Mouse (Mus musculus) cerebellum, adult 2 months (tissue): ENCODE measurements at regions not wholly inside any gene's neighbourhood (a gene's known extent, or its start where the extent isn't known, plus 50 kb on each side); places are given as distances from the start of the nearest gene placed in this dataset.

Source experiments
- DNase-seq, 2 experiments: peaks; one replicate each; pipeline ENCODE4 v3.0.0; 2021
- H3K27ac ChIP-seq: fragments of 200-500 bp; 2 replicates; pipeline ENCODE4 v1.5.1; 2012; ENCODE audit warnings: low read length, control low read depth, inconsistent platforms; ENCODE audit not compliant: insufficient read depth
- H3K27me3 ChIP-seq: fragments of 200-500 bp; 2 replicates; pipeline ENCODE4 v1.6.1; 2012; ENCODE audit warnings: inconsistent platforms, mild to moderate bottlenecking, low read length, moderate library complexity; ENCODE audit not compliant: control insufficient read depth, insufficient read depth
- H3K4me1 ChIP-seq: fragments of 200-500 bp; 2 replicates; pipeline ENCODE4 v1.6.1; 2011; ENCODE audit warnings: low read length; ENCODE audit not compliant: control insufficient read depth, insufficient read depth
- H3K4me3 ChIP-seq: fragments of 200-500 bp; replicated peaks from 2 replicates; pipeline ENCODE3; 2011; ENCODE audit warnings: mild to moderate bottlenecking, low read depth, low read length, control low read depth; ENCODE audit not compliant: insufficient read depth
- CTCF ChIP-seq: fragments of 200-500 bp; IDR thresholded peaks from 2 replicates; pipeline ENCODE4 v1.5.1; 2011; ENCODE audit warnings: low read depth, mild to moderate bottlenecking, control low read depth, low read length, moderate library complexity, borderline replicate concordance; ENCODE audit not compliant: insufficient read depth
- POLR2A ChIP-seq: fragments of 200-500 bp; IDR thresholded peaks from 2 replicates; pipeline ENCODE4 v1.6.1; 2011; ENCODE audit warnings: low read length, control low read depth, borderline replicate concordance; ENCODE audit not compliant: insufficient read depth
- WGBS: fragments of 180-500 bp; shearing (Covaris S2); methylation state at CpG from one replicate; pipeline ENCODE4 v1.1.7; 2018; 5-methylcytosine and 5-hydroxymethylcytosine counted together

GRCm38 (mm10) chr5:146652874-146653273 is 67.8 kb upstream of the Gpr12 start:
- Histone ChIP-seq H3K27ac (no peak overlapping the region), H3K27me3 (no peaks in the 10 kb centered on the region), H3K4me1 (peaks cover 4% of the 10 kb centered on the region), H3K4me3 (no peak overlapping the region)
- WGBS: 32% methylated on average over 5 of the region's 5 CpGs
- no peak for DNase-seq
- TF ChIP-seq CTCF (no peak), POLR2A (no peak)

GRCm38 (mm10) chr5:146648519-146649060 is 63.6 kb upstream of the Gpr12 start:
- WGBS: 73% methylated on average over 4 of the region's 4 CpGs
- Histone ChIP-seq H3K27me3 (no peaks in the 10 kb centered on the region), H3K4me3 (no peak overlapping the region), H3K4me1 (peaks cover 4% of the 10 kb centered on the region), H3K27ac (no peak overlapping the region)
- DNase-seq: no peak
- TF ChIP-seq CTCF (no peak), POLR2A (no peak)

- no peak for DNase-seq
- Histone ChIP-seq H3K4me3 (no peak overlapping the region), H3K27me3 (no peaks in the 10 kb centered on the region), H3K27ac (no peak overlapping the region), H3K4me1 (no peaks in the 10 kb centered on the region)
- 39% methylated on average over 11 of the region's 11 CpGs for WGBS
- no peak for TF ChIP-seq POLR2A
- no peak for TF ChIP-seq CTCF
These were observed 62.8 kb upstream of the Gpr12 start for GRCm38 (mm10) chr5:146647628-146648380.

GRCm38 (mm10) chr5:146644499-146644898 is 59.5 kb upstream of the Gpr12 start:
- no peak overlapping the region for H3K27ac ChIP-seq
- no peaks in the 10 kb centered on the region for H3K27me3 ChIP-seq
- no peaks in the 10 kb centered on the region for H3K4me1 ChIP-seq
- TF ChIP-seq CTCF (no peak), POLR2A (no peak)
- WGBS: 32% methylated on average over 4 of the region's 4 CpGs
- no peak overlapping the region for H3K4me3 ChIP-seq
- DNase-seq: no peak

- Histone ChIP-seq H3K27ac (no peak overlapping the region), H3K4me3 (no peak overlapping the region), H3K4me1 (no peaks in the 10 kb centered on the region), H3K27me3 (no peaks in the 10 kb centered on the region)
- TF ChIP-seq CTCF (no peak), POLR2A (no peak)
- 58% methylated on average over 6 of the region's 6 CpGs for WGBS
- no peak for DNase-seq
These were observed 56.9 kb upstream of the Gpr12 start for GRCm38 (mm10) chr5:146641931-146642330.

- Histone ChIP-seq H3K27me3 (no peaks in the 10 kb centered on the region), H3K27ac (no peak overlapping the region), H3K4me1 (no peaks in the 10 kb centered on the region), H3K4me3 (no peak overlapping the region)
- no peak for DNase-seq
- TF ChIP-seq CTCF (no peak), POLR2A (no peak)
- WGBS: 68% methylated on average over 6 of the region's 6 CpGs
These were observed 51.8 kb upstream of the Gpr12 start for GRCm38 (mm10) chr5:146636859-146637258.
